Mouse (Mus musculus): ENCODE data around the gene Ltbp4. TPM values are rescaled to one million over a fixed set of nuclear protein-coding genes. Genes with fewer than 3 reads are reported as not detected.
A peak's percentile ranks its signal among the peaks of the same experiment; 100 is the strongest.

Gene Ltbp4
- total and polyA plus RNA-seq, 2 experiments from 2014 or later = 13.6 to 44.3 TPM

GRCm38 (mm10) chr7:27354783-27355182 is 17.3 kb upstream of the Ltbp4 start:
- WGBS = 50% methylated on average over 4 of the region's 4 CpGs
- Histone ChIP-seq H3K27ac (ENCODE audit: low read depth, low read length) (no peak overlapping the region), H3K36me3 (ENCODE audit: insufficient read depth, low read length) (peaks cover 9% of the 10 kb centered on the region), H3K4me3 (ENCODE audit: low read depth, low read length) (peak overlapping the region; percentile 58), H3K4me2 (ENCODE audit: low read depth, low read length, poor library complexity, severe bottlenecking) (peak overlapping the region; percentile 74), H3K27me3 (ENCODE audit: insufficient read depth, low read length) (peaks cover 8% of the 10 kb centered on the region; the same call in 1 of the 2 replicates), H3K4me1 (ENCODE audit: insufficient read depth, low read length) (peaks cover 4% of the 10 kb centered on the region; the same call in 1 of the 2 replicates), H3K9me3 (ENCODE audit: low read length) (no peaks in the 10 kb centered on the region), H3K9ac (replicated peaks; ENCODE audit: low read length, poor library complexity, severe bottlenecking) (peak overlapping the region; percentile 70; the same call in 1 of the 2 replicates)
- no peak for ATAC-seq (ENCODE audit: low FRiP score)
- TF ChIP-seq CTCF (IDR thresholded peaks at IDR 0.05) = no peak
- DNase-seq (ENCODE audit: low spot score) = no peak

- Histone ChIP-seq H3K9me3 (ENCODE audit: low read length) (no peaks in the 10 kb centered on the region), H3K27ac (ENCODE audit: low read depth, low read length) (no peak overlapping the region), H3K4me3 (ENCODE audit: low read depth, low read length) (peak overlapping the region; percentile 58), H3K4me1 (ENCODE audit: insufficient read depth, low read length) (peaks cover 4% of the 10 kb centered on the region; the same call in 1 of the 2 replicates), H3K9ac (replicated peaks; ENCODE audit: low read length, poor library complexity, severe bottlenecking) (no peak overlapping the region), H3K27me3 (ENCODE audit: insufficient read depth, low read length) (peaks cover 8% of the 10 kb centered on the region; the same call in 1 of the 2 replicates), H3K4me2 (ENCODE audit: low read depth, low read length, poor library complexity, severe bottlenecking) (peak overlapping the region; percentile 74), H3K36me3 (ENCODE audit: insufficient read depth, low read length) (peaks cover 9% of the 10 kb centered on the region)
- no peak for TF ChIP-seq CTCF (IDR thresholded peaks at IDR 0.05)
- peak; percentile 88 for DNase-seq (ENCODE audit: low spot score)
- WGBS = 32% methylated on average over 6 of the region's 6 CpGs
- peak; percentile 41; the same call in 1 of the 2 replicates for ATAC-seq (ENCODE audit: low FRiP score)
Observed at GRCm38 (mm10) chr7:27354144-27354543, 16.7 kb upstream of the Ltbp4 start.

- Histone ChIP-seq H3K27me3 (ENCODE audit: insufficient read depth, low read length) (no peaks in the 10 kb centered on the region), H3K4me3 (ENCODE audit: low read depth, low read length) (no peak overlapping the region), H3K27ac (ENCODE audit: low read depth, low read length) (no peak overlapping the region), H3K9me3 (ENCODE audit: low read length) (no peaks in the 10 kb centered on the region), H3K36me3 (ENCODE audit: insufficient read depth, low read length) (peaks cover 43% of the 10 kb centered on the region), H3K9ac (replicated peaks; ENCODE audit: low read length, poor library complexity, severe bottlenecking) (no peak overlapping the region), H3K4me1 (ENCODE audit: insufficient read depth, low read length) (no peaks in the 10 kb centered on the region), H3K4me2 (ENCODE audit: low read depth, low read length, poor library complexity, severe bottlenecking) (no peak overlapping the region)
- 33% methylated on average over 6 of the region's 6 CpGs for WGBS
- DNase-seq (ENCODE audit: low spot score) (no peak), ATAC-seq (ENCODE audit: low FRiP score) (no peak)
- TF ChIP-seq CTCF (IDR thresholded peaks at IDR 0.05) = no peak
Observed at GRCm38 (mm10) chr7:27345444-27345843, 8.0 kb upstream of the Ltbp4 start.

- Histone ChIP-seq H3K27me3 (ENCODE audit: insufficient read depth, low read length) (peaks cover 6% of the 10 kb centered on the region), H3K4me2 (ENCODE audit: low read depth, low read length, poor library complexity, severe bottlenecking) (no peak overlapping the region), H3K36me3 (ENCODE audit: insufficient read depth, low read length) (peaks cover 27% of the 10 kb centered on the region), H3K4me1 (ENCODE audit: insufficient read depth, low read length) (peaks cover 2% of the 10 kb centered on the region; the same call in 1 of the 2 replicates), H3K27ac (ENCODE audit: low read depth, low read length) (no peak overlapping the region), H3K9ac (replicated peaks; ENCODE audit: low read length, poor library complexity, severe bottlenecking) (no peak overlapping the region), H3K9me3 (ENCODE audit: low read length) (no peaks in the 10 kb centered on the region), H3K4me3 (ENCODE audit: low read depth, low read length) (no peak overlapping the region)
- peak; percentile 37 for TF ChIP-seq CTCF (IDR thresholded peaks at IDR 0.05)
- 42% methylated on average over 4 of the region's 4 CpGs for WGBS
- DNase-seq (ENCODE audit: low spot score) (no peak), ATAC-seq (ENCODE audit: low FRiP score) (no peak)
Observed at GRCm38 (mm10) chr7:27342595-27342994, 5.1 kb upstream of the Ltbp4 start.

GRCm38 (mm10) chr7:27339519-27339918 is 2.0 kb upstream of the Ltbp4 start:
- peak overlapping the region; percentile 51 for H3K4me2 ChIP-seq (ENCODE audit: low read depth, low read length, poor library complexity, severe bottlenecking)
- peak; percentile 79 for DNase-seq (ENCODE audit: low spot score)
- H3K27ac ChIP-seq (ENCODE audit: low read depth, low read length) = peak overlapping the region; percentile 68
- H3K9ac ChIP-seq (replicated peaks; ENCODE audit: low read length, poor library complexity, severe bottlenecking) = peak overlapping the region; percentile 42; the same call in 1 of the 2 replicates
- peak; percentile 50; the same call in 1 of the 2 replicates for ATAC-seq (ENCODE audit: low FRiP score)
- H3K9me3 ChIP-seq (ENCODE audit: low read length) = no peaks in the 10 kb centered on the region
- peaks cover 28% of the 10 kb centered on the region for H3K27me3 ChIP-seq (ENCODE audit: insufficient read depth, low read length)
- H3K4me3 ChIP-seq (ENCODE audit: low read depth, low read length) = peak overlapping the region; percentile 29
- WGBS = 18% methylated on average over 7 of the region's 7 CpGs
- H3K36me3 ChIP-seq (ENCODE audit: insufficient read depth, low read length) = peaks cover 15% of the 10 kb centered on the region
- H3K4me1 ChIP-seq (ENCODE audit: insufficient read depth, low read length) = peaks cover 9% of the 10 kb centered on the region; the same call in 1 of the 2 replicates
- TF ChIP-seq CTCF (IDR thresholded peaks at IDR 0.05) = no peak; the same call in 1 of the 2 replicates

GRCm38 (mm10) chr7:27339114-27339513 is 1.6 kb upstream of the Ltbp4 start:
- WGBS = 50% methylated on average over 4 of the region's 4 CpGs
- peaks cover 9% of the 10 kb centered on the region; the same call in 1 of the 2 replicates for H3K4me1 ChIP-seq (ENCODE audit: insufficient read depth, low read length)
- DNase-seq (ENCODE audit: low spot score) = no peak
- H3K36me3 ChIP-seq (ENCODE audit: insufficient read depth, low read length) = peaks cover 14% of the 10 kb centered on the region
- H3K4me2 ChIP-seq (ENCODE audit: low read depth, low read length, poor library complexity, severe bottlenecking) = peak overlapping the region; percentile 51
- peak overlapping the region; percentile 68 for H3K27ac ChIP-seq (ENCODE audit: low read depth, low read length)
- TF ChIP-seq CTCF (IDR thresholded peaks at IDR 0.05) = peak; percentile 17
- H3K4me3 ChIP-seq (ENCODE audit: low read depth, low read length) = peak overlapping the region; percentile 29
- H3K27me3 ChIP-seq (ENCODE audit: insufficient read depth, low read length) = peaks cover 32% of the 10 kb centered on the region
- 0 out of 2 replicates have a peak, but pooled peaks have one; percentile 13 for ATAC-seq (ENCODE audit: low FRiP score)
- peak overlapping the region; percentile 42; the same call in 1 of the 2 replicates for H3K9ac ChIP-seq (replicated peaks; ENCODE audit: low read length, poor library complexity, severe bottlenecking)
- no peaks in the 10 kb centered on the region for H3K9me3 ChIP-seq (ENCODE audit: low read length)

Measured in midbrain, postnatal 0 days (tissue).